Mouse (Mus musculus): ENCODE data around the gene Phf24. TPM values are rescaled to one million over a fixed set of nuclear protein-coding genes. Genes with fewer than 3 reads are reported as not detected.

Phf24 gene
- polyA plus RNA-seq, 1 experiment from 2014 or later: 3.1 TPM

DNA sequence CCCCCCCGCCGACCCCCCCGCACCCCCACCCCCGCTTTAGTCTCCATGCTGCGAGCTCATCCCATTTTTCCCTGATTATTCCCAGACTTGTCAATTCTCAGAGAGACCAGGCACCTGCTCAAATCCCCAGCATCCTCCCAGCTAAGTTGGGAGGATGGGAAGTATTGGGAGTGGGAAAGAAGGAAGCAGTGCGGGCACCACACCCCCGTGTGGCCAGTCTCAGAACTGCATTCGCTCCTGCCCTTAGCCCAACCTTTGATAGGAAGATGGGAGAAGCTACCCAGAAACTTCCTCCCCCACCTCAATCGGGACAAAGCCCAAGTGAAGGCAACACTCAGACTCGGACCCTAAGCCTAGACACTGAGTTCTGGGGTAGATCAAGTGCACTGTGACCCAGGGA, 37.8 kb downstream of the Phf24 start:
- peaks cover 13% of the 10 kb centered on the region; the same call in 1 of the 2 replicates for H3K4me1 ChIP-seq (ENCODE audit: control insufficient read depth, insufficient read depth, low read length)
- ATAC-seq (ENCODE audit: insufficient number of reproducible peaks, insufficient read depth, low FRiP score, low read depth): no peak
- no peak overlapping the region for H3K4me2 ChIP-seq (replicated peaks; ENCODE audit: low read depth, low read length)
- no peak overlapping the region for H3K9ac ChIP-seq (replicated peaks; ENCODE audit: low read depth, low read length)
- 5% methylated on average over 10 of the region's 10 CpGs for WGBS
- H3K27ac ChIP-seq (ENCODE audit: low read length): no peak overlapping the region
- H3K27me3 ChIP-seq (ENCODE audit: control insufficient read depth, insufficient read depth, low read length): no peaks in the 10 kb centered on the region
- no peak overlapping the region for H3K4me3 ChIP-seq (ENCODE audit: low read depth, low read length)
- no peaks in the 10 kb centered on the region for H3K9me3 ChIP-seq (ENCODE audit: control insufficient read depth, low read depth, low read length)
- H3K36me3 ChIP-seq (ENCODE audit: control insufficient read depth, insufficient read depth, low read length): peaks cover 14% of the 10 kb centered on the region

DNA sequence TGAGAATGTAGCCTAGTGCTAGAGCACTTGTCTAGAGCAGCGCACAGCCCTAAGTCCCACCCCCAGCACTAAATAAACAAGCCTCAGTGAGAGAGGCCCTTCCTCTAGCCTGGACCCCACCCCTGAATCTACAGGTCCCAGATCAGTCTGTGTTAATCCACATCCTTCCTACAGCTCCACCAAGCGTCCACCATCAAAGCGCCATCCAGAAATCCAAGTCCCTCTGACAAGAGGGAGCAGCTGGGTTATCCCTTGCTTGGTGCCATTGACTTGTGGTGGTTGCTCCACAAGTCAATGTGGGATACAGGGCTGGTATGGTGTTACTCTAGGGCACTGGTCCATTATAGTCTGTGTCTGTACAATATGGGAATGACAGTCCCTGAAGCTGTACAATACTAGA, 38.7 kb downstream of the Phf24 start:
- no peak overlapping the region for H3K9ac ChIP-seq (replicated peaks; ENCODE audit: low read depth, low read length)
- H3K27ac ChIP-seq (ENCODE audit: low read length): no peak overlapping the region
- H3K36me3 ChIP-seq (ENCODE audit: control insufficient read depth, insufficient read depth, low read length): peaks cover 14% of the 10 kb centered on the region
- H3K4me2 ChIP-seq (replicated peaks; ENCODE audit: low read depth, low read length): no peak overlapping the region
- H3K27me3 ChIP-seq (ENCODE audit: control insufficient read depth, insufficient read depth, low read length): no peaks in the 10 kb centered on the region
- no peaks in the 10 kb centered on the region for H3K9me3 ChIP-seq (ENCODE audit: control insufficient read depth, low read depth, low read length)
- ATAC-seq (ENCODE audit: insufficient number of reproducible peaks, insufficient read depth, low FRiP score, low read depth): no peak
- no peak overlapping the region for H3K4me3 ChIP-seq (ENCODE audit: low read depth, low read length)
- WGBS: 92% methylated on average over 3 of the region's 3 CpGs
- H3K4me1 ChIP-seq (ENCODE audit: control insufficient read depth, insufficient read depth, low read length): peaks cover 13% of the 10 kb centered on the region; the same call in 1 of the 2 replicates

- Histone ChIP-seq H3K4me3 (ENCODE audit: low read depth, low read length) (no peak overlapping the region), H3K9me3 (ENCODE audit: control insufficient read depth, low read depth, low read length) (no peaks in the 10 kb centered on the region), H3K9ac (replicated peaks; ENCODE audit: low read depth, low read length) (no peak overlapping the region), H3K27me3 (ENCODE audit: control insufficient read depth, insufficient read depth, low read length) (no peaks in the 10 kb centered on the region), H3K4me1 (ENCODE audit: control insufficient read depth, insufficient read depth, low read length) (0 out of 2 replicates have a peak, but pooled peaks cover 5% of the 10 kb centered on the region), H3K27ac (ENCODE audit: low read length) (no peak overlapping the region), H3K4me2 (replicated peaks; ENCODE audit: low read depth, low read length) (no peak overlapping the region), H3K36me3 (ENCODE audit: control insufficient read depth, insufficient read depth, low read length) (peaks cover 14% of the 10 kb centered on the region)
- ATAC-seq (ENCODE audit: insufficient number of reproducible peaks, insufficient read depth, low FRiP score, low read depth): no peak
- WGBS: 95% methylated on average over 17 of the region's 17 CpGs
Observed at GRCm38 (mm10) chr4:42956581-42956980, 40.1 kb downstream of the Phf24 start.

DNA sequence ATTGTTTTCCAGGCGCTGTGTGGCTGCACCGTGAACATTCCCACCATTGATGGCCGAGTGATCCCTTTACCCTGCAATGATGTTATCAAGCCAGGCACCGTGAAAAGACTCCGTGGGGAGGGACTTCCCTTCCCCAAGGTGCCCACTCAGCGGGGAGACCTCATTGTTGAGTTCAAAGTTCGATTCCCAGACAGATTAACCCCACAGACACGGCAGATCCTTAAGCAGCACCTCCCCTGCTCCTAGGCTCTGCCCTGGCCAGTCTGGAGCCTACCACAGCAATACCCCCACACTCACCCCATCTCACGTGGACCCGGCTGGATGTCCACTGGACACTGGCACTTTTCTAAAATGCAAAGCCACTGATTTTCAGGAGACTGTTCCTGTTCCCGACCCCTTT, 40.8 kb downstream of the Phf24 start:
- no peak overlapping the region for H3K4me3 ChIP-seq (ENCODE audit: low read depth, low read length)
- 87% methylated on average over 11 of the region's 11 CpGs for WGBS
- no peak overlapping the region for H3K27ac ChIP-seq (ENCODE audit: low read length)
- no peak overlapping the region for H3K4me2 ChIP-seq (replicated peaks; ENCODE audit: low read depth, low read length)
- H3K9ac ChIP-seq (replicated peaks; ENCODE audit: low read depth, low read length): no peak overlapping the region
- no peak for ATAC-seq (ENCODE audit: insufficient number of reproducible peaks, insufficient read depth, low FRiP score, low read depth)
- no peaks in the 10 kb centered on the region for H3K9me3 ChIP-seq (ENCODE audit: control insufficient read depth, low read depth, low read length)
- H3K27me3 ChIP-seq (ENCODE audit: control insufficient read depth, insufficient read depth, low read length): no peaks in the 10 kb centered on the region
- H3K36me3 ChIP-seq (ENCODE audit: control insufficient read depth, insufficient read depth, low read length): peaks cover 14% of the 10 kb centered on the region
- H3K4me1 ChIP-seq (ENCODE audit: control insufficient read depth, insufficient read depth, low read length): 0 out of 2 replicates have a peak, but pooled peaks cover 3% of the 10 kb centered on the region

DNA sequence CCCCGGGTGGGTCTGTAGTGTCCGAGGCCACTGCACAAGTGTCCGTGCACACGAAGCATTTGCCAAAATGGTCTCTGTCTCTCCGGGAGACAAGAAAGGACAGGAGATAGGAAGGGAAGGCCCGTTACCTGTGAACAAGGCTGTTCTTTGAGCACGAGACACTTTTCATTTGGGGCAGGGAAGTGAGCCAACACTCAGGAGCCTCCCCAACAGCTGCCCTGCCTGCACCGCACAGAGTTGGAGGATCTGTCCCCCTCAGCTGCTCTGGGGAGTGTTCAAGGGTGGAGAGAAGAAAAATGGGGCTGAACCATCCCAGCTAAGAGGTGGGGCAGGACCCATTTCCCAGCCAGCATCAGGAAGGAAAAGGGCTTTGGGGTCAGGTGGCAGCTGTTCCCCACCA, 41.5 kb downstream of the Phf24 start:
- no peak overlapping the region for H3K9ac ChIP-seq (replicated peaks; ENCODE audit: low read depth, low read length)
- H3K36me3 ChIP-seq (ENCODE audit: control insufficient read depth, insufficient read depth, low read length): peaks cover 14% of the 10 kb centered on the region
- H3K4me1 ChIP-seq (ENCODE audit: control insufficient read depth, insufficient read depth, low read length): 0 out of 2 replicates have a peak, but pooled peaks cover 3% of the 10 kb centered on the region
- H3K4me2 ChIP-seq (replicated peaks; ENCODE audit: low read depth, low read length): no peak overlapping the region
- no peak overlapping the region for H3K27ac ChIP-seq (ENCODE audit: low read length)
- H3K9me3 ChIP-seq (ENCODE audit: control insufficient read depth, low read depth, low read length): no peaks in the 10 kb centered on the region
- H3K4me3 ChIP-seq (ENCODE audit: low read depth, low read length): no peak overlapping the region
- no peak for ATAC-seq (ENCODE audit: insufficient number of reproducible peaks, insufficient read depth, low FRiP score, low read depth)
- 84% methylated on average over 8 of the region's 8 CpGs for WGBS
- no peaks in the 10 kb centered on the region for H3K27me3 ChIP-seq (ENCODE audit: control insufficient read depth, insufficient read depth, low read length)

GRCm38 (mm10) chr4:42958942-42959341, 42.5 kb downstream of the Phf24 start:
- no peak overlapping the region for H3K4me2 ChIP-seq (replicated peaks; ENCODE audit: low read depth, low read length)
- H3K4me3 ChIP-seq (ENCODE audit: low read depth, low read length): no peak overlapping the region
- H3K9ac ChIP-seq (replicated peaks; ENCODE audit: low read depth, low read length): no peak overlapping the region
- 63% methylated on average over 8 of the region's 8 CpGs for WGBS
- peaks cover 14% of the 10 kb centered on the region for H3K36me3 ChIP-seq (ENCODE audit: control insufficient read depth, insufficient read depth, low read length)
- H3K9me3 ChIP-seq (ENCODE audit: control insufficient read depth, low read depth, low read length): no peaks in the 10 kb centered on the region
- H3K27ac ChIP-seq (ENCODE audit: low read length): no peak overlapping the region
- H3K27me3 ChIP-seq (ENCODE audit: control insufficient read depth, insufficient read depth, low read length): no peaks in the 10 kb centered on the region
- no peak for ATAC-seq (ENCODE audit: insufficient number of reproducible peaks, insufficient read depth, low FRiP score, low read depth)
- H3K4me1 ChIP-seq (ENCODE audit: control insufficient read depth, insufficient read depth, low read length): 0 out of 2 replicates have a peak, but pooled peaks cover 3% of the 10 kb centered on the region

DNA sequence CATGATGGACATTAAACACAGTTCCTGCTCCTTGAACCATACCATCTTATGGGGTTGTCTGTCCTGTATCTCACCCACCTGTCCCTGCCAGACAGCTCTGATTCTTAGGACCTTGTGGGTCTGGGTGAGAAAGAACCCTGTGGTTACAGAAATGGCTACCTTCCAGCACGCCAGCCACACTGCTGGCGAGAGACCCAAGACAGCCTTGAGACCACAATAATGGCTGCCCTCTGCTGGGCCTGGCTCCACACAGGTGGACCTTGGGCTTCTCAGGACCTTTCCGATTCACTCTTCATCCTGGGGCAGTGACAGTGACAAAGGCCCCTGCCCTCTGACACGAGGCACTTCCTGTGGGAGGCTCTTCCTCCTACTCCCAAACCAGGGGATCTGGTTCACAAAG, 42.9 kb downstream of the Phf24 start:
- no peak for ATAC-seq (ENCODE audit: insufficient number of reproducible peaks, insufficient read depth, low FRiP score, low read depth)
- Histone ChIP-seq H3K9ac (replicated peaks; ENCODE audit: low read depth, low read length) (no peak overlapping the region), H3K36me3 (ENCODE audit: control insufficient read depth, insufficient read depth, low read length) (peaks cover 14% of the 10 kb centered on the region), H3K27me3 (ENCODE audit: control insufficient read depth, insufficient read depth, low read length) (no peaks in the 10 kb centered on the region), H3K4me1 (ENCODE audit: control insufficient read depth, insufficient read depth, low read length) (0 out of 2 replicates have a peak, but pooled peaks cover 3% of the 10 kb centered on the region), H3K4me3 (ENCODE audit: low read depth, low read length) (no peak overlapping the region), H3K27ac (ENCODE audit: low read length) (no peak overlapping the region), H3K9me3 (ENCODE audit: control insufficient read depth, low read depth, low read length) (no peaks in the 10 kb centered on the region), H3K4me2 (replicated peaks; ENCODE audit: low read depth, low read length) (no peak overlapping the region)
- WGBS: 58% methylated on average over 4 of the region's 4 CpGs

- Histone ChIP-seq H3K4me1 (ENCODE audit: control insufficient read depth, insufficient read depth, low read length) (no peaks in the 10 kb centered on the region), H3K9ac (replicated peaks; ENCODE audit: low read depth, low read length) (no peak overlapping the region), H3K36me3 (ENCODE audit: control insufficient read depth, insufficient read depth, low read length) (peaks cover 8% of the 10 kb centered on the region), H3K9me3 (ENCODE audit: control insufficient read depth, low read depth, low read length) (no peaks in the 10 kb centered on the region), H3K4me2 (replicated peaks; ENCODE audit: low read depth, low read length) (no peak overlapping the region), H3K4me3 (ENCODE audit: low read depth, low read length) (no peak overlapping the region), H3K27me3 (ENCODE audit: control insufficient read depth, insufficient read depth, low read length) (no peaks in the 10 kb centered on the region), H3K27ac (ENCODE audit: low read length) (no peak overlapping the region)
- ATAC-seq (ENCODE audit: insufficient number of reproducible peaks, insufficient read depth, low FRiP score, low read depth): no peak
- WGBS: 35% methylated on average over 4 of the region's 4 CpGs
Observed at GRCm38 (mm10) chr4:42961592-42961991, 45.1 kb downstream of the Phf24 start.

- WGBS: 91% methylated on average over 2 of the region's 2 CpGs
- no peaks in the 10 kb centered on the region for H3K9me3 ChIP-seq (ENCODE audit: control insufficient read depth, low read depth, low read length)
- no peak overlapping the region for H3K9ac ChIP-seq (replicated peaks; ENCODE audit: low read depth, low read length)
- ATAC-seq (ENCODE audit: insufficient number of reproducible peaks, insufficient read depth, low FRiP score, low read depth): no peak
- H3K27me3 ChIP-seq (ENCODE audit: control insufficient read depth, insufficient read depth, low read length): no peaks in the 10 kb centered on the region
- no peak overlapping the region for H3K4me2 ChIP-seq (replicated peaks; ENCODE audit: low read depth, low read length)
- no peaks in the 10 kb centered on the region for H3K4me1 ChIP-seq (ENCODE audit: control insufficient read depth, insufficient read depth, low read length)
- H3K4me3 ChIP-seq (ENCODE audit: low read depth, low read length): no peak overlapping the region
- no peaks in the 10 kb centered on the region for H3K36me3 ChIP-seq (ENCODE audit: control insufficient read depth, insufficient read depth, low read length)
- no peak overlapping the region for H3K27ac ChIP-seq (ENCODE audit: low read length)
Observed at GRCm38 (mm10) chr4:42963480-42963879, 47.0 kb downstream of the Phf24 start.

Data from stomach, embryonic 14.5 days (tissue).